Mouse (Mus musculus): ENCODE data around the gene Celf2.
"Not testable (repeated sequence)": the region's sequence is repeated elsewhere in the genome, so short reads cannot be mapped to it uniquely, and the experiment has no call there.

The Celf2 gene

DNA sequence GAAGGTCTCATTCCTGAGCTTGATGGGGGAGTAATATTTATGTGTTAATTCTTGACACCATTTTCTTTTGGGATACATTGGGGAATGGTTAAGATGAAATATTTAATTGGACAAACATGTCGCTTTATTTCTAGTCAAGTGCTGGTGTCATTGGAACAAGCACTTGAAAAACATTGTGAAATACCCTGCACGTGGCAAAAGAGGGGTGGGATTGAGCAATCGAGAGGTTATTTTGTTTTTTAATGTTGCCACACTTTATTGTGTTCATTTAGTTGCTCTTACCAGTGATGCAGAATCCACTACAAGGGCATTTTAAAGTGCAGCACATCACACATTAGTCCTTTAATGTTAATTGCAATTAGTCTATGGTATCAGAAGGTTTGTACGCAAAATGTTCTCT is 242.2 kb downstream of the Celf2 start:
- DNase-seq (ENCODE audit: low read depth, low spot score): no peak

- not testable (repeated sequence) for DNase-seq (ENCODE audit: low read depth, low spot score)
Measured at GRCm38 (mm10) chr2:7262668-7263067, 246.7 kb downstream of the Celf2 start.

GRCm38 (mm10) chr2:7260186-7260585 is 249.2 kb downstream of the Celf2 start:
- no peak for DNase-seq (ENCODE audit: low read depth, low spot score)

GRCm38 (mm10) chr2:7259616-7260015 is 249.7 kb downstream of the Celf2 start:
- no peak for DNase-seq (ENCODE audit: low read depth, low spot score)

GRCm38 (mm10) chr2:7256023-7256422 is 253.3 kb downstream of the Celf2 start:
- no peak for DNase-seq (ENCODE audit: low read depth, low spot score)

GRCm38 (mm10) chr2:7255386-7255785 is 254.0 kb downstream of the Celf2 start:
- DNase-seq (ENCODE audit: low read depth, low spot score): no peak

DNA sequence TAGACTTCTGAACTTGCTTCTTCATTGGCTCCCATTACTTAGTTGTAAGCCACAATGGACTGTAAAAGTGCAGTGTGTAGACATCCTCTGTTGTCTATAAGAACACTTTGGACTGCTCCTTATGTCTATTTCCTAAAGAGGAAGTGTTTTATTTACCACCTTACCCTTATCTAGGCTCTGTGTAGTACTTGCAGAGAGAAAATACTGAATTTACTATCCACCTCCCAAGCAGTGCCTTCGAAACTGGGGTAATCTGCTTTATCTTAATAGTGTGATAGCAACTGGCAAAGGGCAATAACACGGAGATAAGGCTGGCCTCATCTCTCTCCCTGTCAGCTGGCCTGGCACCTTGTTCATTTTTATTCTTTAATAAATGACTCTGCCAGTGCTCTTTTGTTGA is 259.0 kb downstream of the Celf2 start:
- no peak for DNase-seq (ENCODE audit: low read depth, low spot score)

DNA sequence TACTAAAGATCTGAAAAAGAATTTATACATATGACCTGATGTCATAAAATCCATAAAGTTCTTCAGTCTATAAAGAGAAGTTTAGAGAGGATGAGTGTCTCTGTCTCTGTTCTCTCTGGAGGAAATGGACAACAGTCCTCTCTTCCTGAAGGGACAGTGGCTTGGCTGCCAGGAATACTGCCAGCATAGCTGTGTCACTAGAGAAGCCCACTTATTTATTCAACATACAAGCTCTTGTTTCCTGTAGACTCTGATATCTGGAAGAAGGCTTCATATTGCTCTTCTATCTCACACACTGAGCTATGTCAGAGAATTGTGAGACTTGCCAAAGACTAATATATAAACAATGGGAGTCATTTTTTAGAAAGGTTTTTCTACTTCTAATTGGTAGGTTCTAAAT is 260.4 kb downstream of the Celf2 start:
- no peak for DNase-seq (ENCODE audit: low read depth, low spot score)

DNA sequence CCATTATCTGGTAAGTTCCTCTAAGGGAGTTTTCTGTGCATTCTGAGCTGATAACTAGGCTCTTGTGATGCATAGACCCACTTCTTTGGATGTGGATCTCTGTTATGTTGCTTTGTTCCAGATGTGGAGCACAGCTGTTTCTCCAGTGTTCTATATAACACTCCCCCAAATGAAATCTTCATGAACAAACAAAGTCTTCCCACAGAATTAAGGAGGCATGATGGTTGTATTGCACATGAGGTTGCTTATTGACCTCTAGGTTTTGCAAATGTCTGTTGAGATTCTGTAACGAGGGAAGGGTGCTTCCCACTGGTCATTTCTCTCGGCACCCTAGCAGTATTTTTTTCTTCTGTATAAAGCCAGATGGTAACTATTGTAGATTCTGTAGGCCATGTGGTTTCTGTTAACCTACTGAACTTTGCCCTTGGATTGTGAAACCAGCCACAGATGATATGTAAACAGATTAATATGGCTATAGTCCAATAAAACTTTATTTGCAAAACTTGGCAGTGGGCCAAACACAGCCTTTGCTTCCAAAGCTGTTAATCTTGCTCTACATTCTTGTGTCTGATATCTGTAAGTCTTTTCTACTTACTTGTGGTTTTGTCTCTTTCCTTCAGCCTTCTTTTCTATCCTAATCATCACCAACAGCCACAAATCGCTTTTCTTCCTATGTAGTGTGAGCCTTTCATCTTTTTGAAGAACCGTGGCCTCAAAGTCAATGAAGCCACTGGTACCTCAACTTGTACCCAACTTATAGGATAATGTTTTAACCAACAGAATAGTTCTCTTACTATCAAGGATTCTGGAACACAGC is 263.2 kb downstream of the Celf2 start:
- DNase-seq (ENCODE audit: low read depth, low spot score): peak; percentile 47

DNA sequence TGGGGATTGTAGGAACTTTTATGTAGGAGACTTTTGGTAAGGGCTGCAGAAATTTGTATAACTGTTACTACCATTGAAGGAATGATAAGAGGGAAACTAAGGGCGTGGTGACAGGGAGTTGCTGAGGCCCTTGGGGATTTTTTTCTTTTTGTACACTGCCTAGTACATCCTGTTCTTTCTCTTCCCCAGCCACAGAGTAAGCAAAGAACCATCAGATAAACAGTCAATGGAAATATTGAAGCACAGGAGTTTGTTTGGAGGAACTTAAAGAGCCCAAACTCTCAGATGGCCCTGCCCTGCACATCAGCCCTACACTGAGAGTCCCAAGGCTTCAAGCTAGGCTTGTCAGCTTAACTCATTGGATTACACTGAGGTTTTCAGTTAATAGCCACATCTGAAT is 267.2 kb downstream of the Celf2 start:
- no peak for DNase-seq (ENCODE audit: low read depth, low spot score)

GRCm38 (mm10) chr2:7241523-7241941 is 267.8 kb downstream of the Celf2 start:
- no peak for DNase-seq (ENCODE audit: low read depth, low spot score)

- DNase-seq (ENCODE audit: low read depth, low spot score): no peak
Measured at GRCm38 (mm10) chr2:7237283-7237682, 272.1 kb downstream of the Celf2 start.

DNA sequence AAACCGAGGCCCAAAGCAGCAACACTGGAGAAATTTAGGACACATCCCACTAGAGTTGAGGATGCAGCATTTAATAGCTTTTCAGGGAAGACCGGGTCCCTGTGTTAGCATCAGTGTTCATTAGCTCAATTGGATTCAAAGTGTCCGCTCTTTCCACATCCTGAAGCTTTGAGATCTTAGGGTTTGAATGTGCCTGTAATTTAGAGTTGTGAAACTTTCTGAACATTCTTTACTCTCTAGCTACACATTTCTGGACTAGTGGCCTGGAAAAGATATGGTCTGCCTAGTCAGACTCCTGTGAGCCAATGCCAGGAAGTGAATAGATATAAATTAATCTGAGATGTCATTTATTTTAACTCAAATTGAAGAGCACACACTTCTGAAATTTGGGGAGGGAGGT is 272.9 kb downstream of the Celf2 start:
- DNase-seq (ENCODE audit: low read depth, low spot score): no peak

GRCm38 (mm10) chr2:7235059-7235741 is 274.2 kb downstream of the Celf2 start:
- no peak for DNase-seq (ENCODE audit: low read depth, low spot score)

DNA sequence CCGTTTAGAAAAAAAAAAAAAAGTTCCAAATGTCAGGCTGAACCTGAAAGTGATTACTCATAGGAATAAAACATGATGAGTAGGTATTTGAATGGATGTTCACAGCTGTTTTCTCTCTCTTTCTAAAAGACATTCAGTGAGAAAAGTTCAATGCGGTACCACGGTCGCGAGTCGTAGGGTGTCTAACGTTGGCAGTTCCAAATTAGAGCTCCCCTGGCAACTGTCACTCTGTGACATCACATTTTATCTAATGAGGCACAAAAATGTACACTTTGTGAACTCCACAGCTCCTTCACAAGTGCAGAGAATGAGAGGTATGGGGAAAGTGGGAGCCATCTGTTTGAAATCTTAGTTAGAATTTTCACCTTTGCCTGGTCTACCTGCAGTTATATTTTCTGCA is 274.8 kb downstream of the Celf2 start:
- DNase-seq (ENCODE audit: low read depth, low spot score): no peak

DNA sequence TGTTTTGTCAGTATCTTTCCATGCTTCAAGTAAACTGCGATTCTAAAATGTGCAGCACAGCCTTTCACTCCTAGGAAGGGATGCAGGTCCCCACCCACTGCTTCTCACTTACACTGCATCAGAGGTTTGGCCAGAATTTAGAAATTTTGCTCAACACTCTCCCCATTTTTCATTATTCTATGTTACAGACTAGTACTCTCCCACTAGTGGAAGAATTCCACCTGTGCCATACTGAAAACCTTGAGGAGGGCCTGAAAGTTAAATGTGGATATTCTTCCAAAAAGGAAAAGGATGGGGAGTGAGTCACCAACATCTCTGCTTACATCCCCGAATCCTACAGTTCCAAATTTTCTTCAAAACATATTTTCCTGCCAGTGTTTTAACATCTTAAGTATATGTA is 276.0 kb downstream of the Celf2 start:
- DNase-seq (ENCODE audit: low read depth, low spot score): no peak

DNA sequence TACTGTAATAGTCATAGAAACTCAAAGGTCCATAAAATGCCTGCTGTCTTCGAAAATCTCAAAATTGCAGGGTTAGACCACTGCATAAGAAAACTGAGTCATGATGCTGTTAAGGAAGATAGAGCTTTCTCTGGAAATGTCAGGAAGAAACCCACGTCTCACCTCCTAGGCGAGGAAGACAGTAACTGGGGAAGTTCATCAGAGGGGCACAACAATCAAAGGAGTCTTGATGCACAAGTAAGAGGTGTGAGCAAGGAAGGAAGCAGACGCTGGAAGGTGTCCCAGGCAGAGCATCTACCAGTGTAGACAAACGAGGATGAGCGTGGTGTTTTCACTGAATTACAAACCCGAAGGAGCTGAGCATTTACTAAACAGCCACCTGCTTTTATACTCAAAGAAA is 282.6 kb downstream of the Celf2 start:
- DNase-seq (ENCODE audit: low read depth, low spot score): no peak

DNA sequence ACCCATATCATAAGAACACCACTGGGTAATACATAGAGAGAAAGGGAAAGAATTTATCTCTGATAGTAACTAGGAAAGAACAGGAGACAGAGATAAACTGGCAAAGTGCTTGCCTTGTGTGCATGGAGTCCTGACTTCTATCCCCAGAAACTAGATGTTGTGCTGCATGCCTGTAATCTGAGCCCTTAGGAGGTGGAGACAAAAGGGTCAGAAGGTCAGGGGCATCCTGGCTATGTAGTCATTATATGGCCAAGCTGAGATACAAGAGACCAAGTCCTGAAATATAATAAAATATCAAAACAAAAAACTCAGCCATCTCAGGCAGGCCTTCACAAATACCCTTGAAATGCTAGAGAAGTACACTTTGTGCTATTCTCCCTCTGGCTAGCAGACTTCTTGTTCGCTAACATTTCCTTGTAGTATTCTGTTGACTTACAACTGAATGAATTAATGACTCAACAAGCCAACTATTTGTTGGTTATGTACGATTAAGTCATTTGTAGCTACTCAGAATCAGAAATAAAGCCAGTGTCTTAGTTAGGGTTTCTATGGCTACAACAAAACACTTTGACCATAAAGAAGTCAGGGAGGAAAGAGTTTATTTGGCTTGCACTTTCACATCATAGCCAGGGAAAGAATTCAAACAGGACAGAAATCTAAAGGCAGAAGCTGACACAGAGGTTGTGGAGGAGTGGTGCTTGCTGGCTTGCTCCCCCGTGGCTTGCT is 284.9 kb downstream of the Celf2 start:
- no peak for DNase-seq (ENCODE audit: low read depth, low spot score)

DNA sequence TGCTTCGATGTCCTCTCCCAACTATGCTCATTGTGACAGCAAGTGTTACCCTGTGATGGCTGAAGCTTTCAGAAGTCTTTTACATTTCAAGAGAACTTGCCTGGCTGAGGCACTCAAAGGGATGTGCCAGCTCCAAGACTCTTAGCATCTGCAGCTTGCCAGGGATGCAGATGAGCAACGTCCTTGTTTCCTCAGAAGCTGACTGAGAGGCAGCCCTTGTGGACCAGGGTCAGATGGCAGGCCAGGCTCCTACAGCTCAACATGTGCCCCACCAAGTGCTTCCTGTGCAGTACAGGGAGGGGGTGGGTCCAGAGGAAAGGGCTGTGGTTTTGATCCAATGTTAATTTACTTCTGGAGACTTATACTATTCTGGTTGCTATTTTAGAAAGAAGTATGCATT is 285.8 kb downstream of the Celf2 start:
- DNase-seq (ENCODE audit: low read depth, low spot score): no peak

DNA sequence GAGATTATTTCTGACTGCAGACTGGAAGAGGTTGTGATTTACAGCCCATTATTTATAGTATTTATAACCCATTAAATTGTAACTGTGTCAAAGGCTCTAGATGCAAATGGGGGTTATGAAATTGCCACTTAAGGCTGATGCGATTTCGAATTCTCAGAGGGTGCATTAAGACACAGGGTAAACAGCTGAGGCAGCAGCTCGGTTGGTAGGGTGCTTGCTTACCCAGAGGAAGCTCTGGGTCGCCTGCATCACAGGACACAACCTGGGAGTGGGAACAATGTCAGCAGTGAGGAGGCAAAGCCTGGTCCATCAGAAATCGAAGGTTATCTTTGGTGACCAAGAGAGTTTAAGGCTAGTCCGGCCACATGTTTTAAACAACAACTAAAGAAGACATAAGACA is 286.5 kb downstream of the Celf2 start:
- DNase-seq (ENCODE audit: low read depth, low spot score): no peak

GRCm38 (mm10) chr2:7221856-7222255 is 287.5 kb downstream of the Celf2 start:
- DNase-seq (ENCODE audit: low read depth, low spot score): no peak

DNA sequence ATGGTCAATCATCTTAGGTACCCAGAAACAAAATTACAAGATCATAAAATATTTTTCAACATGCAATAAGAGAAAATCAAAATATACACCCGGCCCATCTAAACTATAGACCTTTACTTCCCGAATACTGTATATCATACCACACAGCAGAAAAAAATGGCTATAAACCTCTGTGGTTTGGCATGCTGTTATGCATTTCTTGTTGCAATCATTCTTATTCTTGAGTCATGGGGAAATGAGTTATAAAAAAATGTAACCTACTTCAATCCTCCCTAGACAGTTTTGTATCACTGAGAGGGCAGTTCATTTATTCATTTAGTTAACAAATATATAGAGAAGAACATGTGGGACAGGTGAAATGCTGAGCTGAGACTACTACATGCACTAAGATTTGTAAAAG is 291.3 kb downstream of the Celf2 start:
- no peak for DNase-seq (ENCODE audit: low read depth, low spot score)
